Mouse (Mus musculus) hindbrain, embryonic 16.5 days (tissue): ENCODE measurements around the gene Fgf14. TPM values are rescaled to one million over a fixed set of nuclear protein-coding genes. Genes with fewer than 3 reads are reported as not detected.

ENCODE experiments used
- ATAC-seq: fragments of 200-750 bp; cut with Nextera tagmentation; 2 replicates; pipeline ENCODE4 v1.8.0; 2017; ENCODE audit warnings: moderate TSS enrichment, moderate library complexity
- H3K27ac ChIP-seq: fragments of 300-500 bp; sonication (generic); 2 replicates; pipeline ENCODE4 v1.5.1; 2014; ENCODE audit warnings: low read depth, mild to moderate bottlenecking, control low read depth, low read length, moderate library complexity
- H3K27me3 ChIP-seq: fragments of 300-500 bp; sonication (generic); replicated peaks from 2 replicates; pipeline ENCODE4 v1.6.1; 2014; ENCODE audit warnings: low read length; ENCODE audit not compliant: control insufficient read depth, insufficient read depth
- H3K36me3 ChIP-seq: fragments of 300-500 bp; sonication (generic); 2 replicates; pipeline ENCODE4 v1.6.1; 2014; ENCODE audit warnings: mild to moderate bottlenecking, low read length, moderate library complexity, mixed read lengths; ENCODE audit not compliant: control insufficient read depth, insufficient read depth
- H3K4me1 ChIP-seq: fragments of 300-500 bp; sonication (generic); 2 replicates; pipeline ENCODE4 v1.6.1; 2014; ENCODE audit warnings: low read depth, low read length; ENCODE audit not compliant: control insufficient read depth, insufficient read depth
- H3K4me2 ChIP-seq: fragments of 300-500 bp; sonication (generic); 2 replicates; pipeline ENCODE4 v1.6.1; 2014; ENCODE audit warnings: mild to moderate bottlenecking, low read length, control low read depth, moderate library complexity
- H3K4me3 ChIP-seq: fragments of 300-500 bp; sonication (generic); 2 replicates; pipeline ENCODE4 v1.5.1; 2014; ENCODE audit warnings: mild to moderate bottlenecking, low read length, control low read depth, moderate library complexity
- H3K9ac ChIP-seq: fragments of 300-500 bp; sonication (generic); 2 replicates; pipeline ENCODE4 v1.6.1; 2014; ENCODE audit warnings: low read depth, mild to moderate bottlenecking, control low read depth, low read length, moderate library complexity
- H3K9me3 ChIP-seq: fragments of 300-500 bp; sonication (generic); 2 replicates; pipeline ENCODE4 v1.6.1; 2014; ENCODE audit warnings: mild to moderate bottlenecking, low read length, moderate library complexity; ENCODE audit not compliant: control insufficient read depth
- WGBS: fragments of 180-500 bp; shearing (Covaris S2); extraction: QIAGEN DNeasy Blood & Tissue Kit; methylation state at CpG from one replicate; pipeline ENCODE4 v1.1.7; 2014; 5-methylcytosine and 5-hydroxymethylcytosine counted together
- polyA plus RNA-seq: library from polyadenylated mRNA; unstranded; fragments of >200 nt; fragmentation: Nextera tagmentation; extraction: Ambion mirVana; gene quantifications from 2 replicates; pipeline ENCODE4 v1.2.1, GENCODE M21; 2015

Gene Fgf14
- polyA plus RNA-seq, 1 experiment from 2014 or later: 38.6 TPM

DNA sequence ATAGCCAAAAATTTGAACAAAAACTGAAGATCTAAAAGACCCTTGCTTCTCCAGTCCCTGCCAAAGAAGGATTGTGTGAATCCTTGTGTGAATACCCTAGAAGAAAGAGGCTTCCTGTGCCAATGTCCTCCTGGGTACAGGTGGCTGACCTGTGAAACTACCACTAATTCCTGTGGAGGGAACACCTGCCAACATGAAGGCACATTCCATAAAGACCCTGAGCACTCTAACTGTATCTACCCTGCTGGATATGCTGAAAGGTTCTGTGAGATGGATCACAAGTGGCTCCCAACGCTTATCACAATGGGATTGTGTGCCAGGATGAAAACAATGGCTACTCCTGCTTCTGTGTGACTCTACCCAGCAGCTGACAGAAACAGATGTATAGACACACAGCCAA, 144.9 kb downstream of the Fgf14 start:
- Histone ChIP-seq H3K9me3 (no peaks in the 10 kb centered on the region), H3K4me3 (no peak overlapping the region), H3K27ac (no peak overlapping the region), H3K27me3 (no peaks in the 10 kb centered on the region), H3K4me1 (no peaks in the 10 kb centered on the region), H3K4me2 (no peak overlapping the region), H3K36me3 (no peaks in the 10 kb centered on the region), H3K9ac (no peak overlapping the region)
- no peak for ATAC-seq
- WGBS: 86% methylated on average over 1 of the region's 1 CpGs

- Histone ChIP-seq H3K36me3 (no peaks in the 10 kb centered on the region), H3K9me3 (no peaks in the 10 kb centered on the region)
Measured at GRCm38 (mm10) chr14:124512009-124512408, 164.9 kb downstream of the Fgf14 start.

GRCm38 (mm10) chr14:124488971-124489370, 188.0 kb downstream of the Fgf14 start:
- no peaks in the 10 kb centered on the region for H3K4me1 ChIP-seq
- H3K27ac ChIP-seq: no peak overlapping the region
- 94% methylated on average over 1 of the region's 1 CpGs for WGBS
- H3K27me3 ChIP-seq: no peaks in the 10 kb centered on the region
- H3K36me3 ChIP-seq: no peaks in the 10 kb centered on the region
- no peak overlapping the region for H3K4me2 ChIP-seq
- no peaks in the 10 kb centered on the region for H3K9me3 ChIP-seq
- ATAC-seq: no peak
- no peak overlapping the region for H3K4me3 ChIP-seq
- H3K9ac ChIP-seq: no peak overlapping the region

More at GRCm38 (mm10) chr14:124512009-124512408, 164.9 kb downstream of the Fgf14 start:
- Histone ChIP-seq H3K27me3 (no peaks in the 10 kb centered on the region), H3K4me1 (no peaks in the 10 kb centered on the region), H3K27ac (no peak overlapping the region), H3K9ac (no peak overlapping the region), H3K4me3 (no peak overlapping the region), H3K4me2 (no peak overlapping the region)
- ATAC-seq: no peak
- 88% methylated on average over 1 of the region's 1 CpGs for WGBS

- H3K4me1 ChIP-seq: no peaks in the 10 kb centered on the region
- H3K27ac ChIP-seq: no peak overlapping the region
- no peaks in the 10 kb centered on the region for H3K36me3 ChIP-seq
- no peak overlapping the region for H3K9ac ChIP-seq
- H3K27me3 ChIP-seq: no peaks in the 10 kb centered on the region
- no peak for ATAC-seq
- no peaks in the 10 kb centered on the region for H3K9me3 ChIP-seq
- 93% methylated on average over 1 of the region's 1 CpGs for WGBS
- H3K4me2 ChIP-seq: no peak overlapping the region
- no peak overlapping the region for H3K4me3 ChIP-seq
Measured at GRCm38 (mm10) chr14:124485261-124485660, 191.7 kb downstream of the Fgf14 start.

DNA sequence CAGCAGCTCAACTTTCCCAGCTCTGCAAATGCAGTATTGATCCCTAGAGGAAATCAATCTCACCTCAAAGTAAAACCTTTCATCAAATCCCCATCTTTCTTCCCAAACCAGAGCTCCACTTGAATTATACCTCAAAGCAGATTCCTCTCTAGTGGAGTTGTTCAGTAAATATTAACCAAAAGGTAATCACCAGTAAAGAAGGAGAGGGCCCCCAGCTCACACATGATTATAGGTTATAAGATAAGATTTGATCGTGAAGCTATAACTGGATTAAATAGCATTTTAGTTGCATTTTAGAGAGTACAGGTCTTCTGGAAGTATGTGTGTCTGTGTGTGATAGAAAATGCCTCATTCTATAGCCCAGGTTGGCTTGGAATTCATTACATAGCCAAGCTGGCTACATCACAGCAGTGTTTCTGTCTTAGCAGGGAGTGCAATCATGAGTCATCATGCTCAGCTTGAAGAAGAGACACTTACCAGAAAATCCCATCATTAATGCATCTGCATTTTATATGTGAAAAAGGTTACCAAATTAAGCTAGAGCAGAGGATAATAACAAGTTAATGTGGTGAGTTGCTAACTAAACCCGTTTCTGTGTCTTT, 202.8 kb downstream of the Fgf14 start:
- ATAC-seq: no peak
- 81% methylated on average over 2 of the region's 2 CpGs for WGBS

GRCm38 (mm10) chr14:124470909-124471308, 206.0 kb downstream of the Fgf14 start:
- no peak overlapping the region for H3K9ac ChIP-seq

More for the DNA sequence above, 202.8 kb downstream of the Fgf14 start:
- no peaks in the 10 kb centered on the region for H3K27me3 ChIP-seq
- H3K9me3 ChIP-seq: no peaks in the 10 kb centered on the region
- no peak overlapping the region for H3K27ac ChIP-seq
- no peak overlapping the region for H3K4me3 ChIP-seq
- no peaks in the 10 kb centered on the region for H3K36me3 ChIP-seq
- H3K4me2 ChIP-seq: no peak overlapping the region
- H3K4me1 ChIP-seq: no peaks in the 10 kb centered on the region
- H3K9ac ChIP-seq: no peak overlapping the region

DNA sequence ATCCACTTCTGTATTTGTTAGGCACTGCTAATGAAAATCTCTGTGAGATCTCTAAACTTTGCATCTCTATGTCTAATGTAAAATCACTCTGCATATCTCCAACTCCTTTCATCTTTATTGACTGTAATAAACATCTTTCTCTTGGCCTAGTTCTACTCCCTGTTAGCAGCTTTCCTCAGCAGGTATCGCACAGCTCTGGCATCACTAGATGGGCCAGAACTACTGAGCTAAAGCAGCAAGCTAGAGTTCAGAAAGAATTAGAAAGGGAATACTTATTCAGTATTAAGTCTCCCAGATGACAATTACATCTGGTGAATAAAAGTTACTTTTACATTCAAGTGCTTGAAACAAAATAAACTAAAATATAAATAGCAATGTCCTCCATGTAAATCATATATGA, 221.8 kb downstream of the Fgf14 start:
- Histone ChIP-seq H3K4me1 (no peaks in the 10 kb centered on the region), H3K9ac (no peak overlapping the region), H3K36me3 (no peaks in the 10 kb centered on the region), H3K27ac (no peak overlapping the region), H3K4me2 (no peak overlapping the region), H3K9me3 (no peaks in the 10 kb centered on the region), H3K4me3 (no peak overlapping the region), H3K27me3 (no peaks in the 10 kb centered on the region)
- 98% methylated on average over 1 of the region's 1 CpGs for WGBS
- no peak for ATAC-seq

More at GRCm38 (mm10) chr14:124470909-124471308, 206.0 kb downstream of the Fgf14 start:
- no peak for ATAC-seq
- Histone ChIP-seq H3K27ac (no peak overlapping the region), H3K36me3 (no peaks in the 10 kb centered on the region), H3K9me3 (no peaks in the 10 kb centered on the region), H3K4me1 (no peaks in the 10 kb centered on the region), H3K4me3 (no peak overlapping the region), H3K27me3 (no peaks in the 10 kb centered on the region), H3K4me2 (no peak overlapping the region)
- 81% methylated on average over 2 of the region's 2 CpGs for WGBS

DNA sequence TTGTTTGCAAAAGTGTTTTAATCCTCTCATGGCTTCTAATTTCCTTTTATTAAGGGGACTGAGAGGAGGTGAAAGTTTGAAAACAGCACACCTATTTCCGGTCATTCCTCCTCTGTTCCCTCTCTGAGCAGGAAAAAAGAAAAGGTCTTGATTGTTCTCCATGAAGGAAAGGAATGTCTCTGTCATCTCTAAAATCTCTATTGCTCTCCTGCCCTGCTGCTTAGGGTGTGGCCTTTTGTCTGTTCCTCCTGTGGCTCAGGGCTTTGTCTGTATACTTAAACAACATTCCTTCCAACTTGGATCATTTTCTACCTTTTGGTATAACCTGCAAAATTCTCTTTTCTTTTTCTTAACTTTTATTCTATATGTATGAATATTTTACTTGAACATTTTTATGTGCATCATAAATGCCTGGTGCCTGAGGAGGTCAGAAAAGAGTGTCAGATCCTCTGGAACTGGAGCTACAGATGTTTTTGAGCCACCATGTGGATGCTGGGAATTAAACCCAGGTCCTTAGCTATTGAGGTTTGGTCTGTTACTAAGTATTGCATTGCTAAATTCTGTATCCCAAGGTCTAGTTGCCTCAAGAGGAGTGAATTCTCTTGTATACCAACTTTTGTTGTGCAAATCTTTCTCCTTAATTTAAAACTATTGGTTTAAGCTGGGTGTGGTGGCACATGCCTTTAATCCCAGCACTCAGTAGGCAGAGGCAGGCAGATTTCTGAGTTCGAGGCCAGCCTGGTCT, 230.7 kb downstream of the Fgf14 start:
- Histone ChIP-seq H3K9me3 (no peaks in the 10 kb centered on the region), H3K27me3 (no peaks in the 10 kb centered on the region), H3K9ac (no peak overlapping the region), H3K36me3 (no peaks in the 10 kb centered on the region), H3K4me3 (no peak overlapping the region), H3K27ac (no peak overlapping the region), H3K4me1 (no peaks in the 10 kb centered on the region), H3K4me2 (no peak overlapping the region)
- 78% methylated on average over 2 of the region's 2 CpGs for WGBS
- ATAC-seq: no peak

DNA sequence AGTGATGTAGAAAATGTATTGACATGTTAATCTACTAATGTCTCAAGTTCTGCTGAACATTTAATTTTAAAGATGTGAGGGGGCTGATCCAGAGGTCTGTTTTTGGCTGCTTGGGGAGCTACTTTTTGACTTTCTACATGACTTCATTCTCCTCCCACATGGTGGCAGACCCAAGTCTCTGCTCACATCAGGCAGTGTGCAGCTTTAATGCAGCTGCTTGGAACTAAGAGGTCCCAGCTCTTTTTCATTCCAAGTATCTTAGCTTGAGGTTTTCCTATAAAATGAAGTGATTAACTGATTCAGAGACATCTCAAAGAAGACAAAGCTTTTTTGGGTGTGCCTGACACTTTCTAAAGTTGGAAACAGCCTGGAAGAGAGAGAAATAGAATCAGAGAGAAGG, 232.1 kb downstream of the Fgf14 start:
- Histone ChIP-seq H3K27me3 (no peaks in the 10 kb centered on the region), H3K27ac (no peak overlapping the region), H3K9ac (no peak overlapping the region), H3K4me2 (no peak overlapping the region), H3K36me3 (no peaks in the 10 kb centered on the region), H3K4me1 (no peaks in the 10 kb centered on the region), H3K9me3 (no peaks in the 10 kb centered on the region), H3K4me3 (no peak overlapping the region)
- no peak for ATAC-seq
